Mouse (Mus musculus): ENCODE data around the gene Ykt6.
"Not testable (repeated sequence)": the region's sequence is repeated elsewhere in the genome, so short reads cannot be mapped to it uniquely, and the experiment has no call there.

- not testable (repeated sequence) for TF ChIP-seq CTCF (IDR thresholded peaks at IDR 0.05; ENCODE audit: control insufficient read depth, insufficient read depth, insufficient replicate concordance, low read depth, low read length); POLR2A (IDR thresholded peaks at IDR 0.05; ENCODE audit: control insufficient read depth, low read depth, low read length)
Observed at GRCm38 (mm10) chr11:6010751-6011482, 55.4 kb downstream of the Ykt6 start.
